Mouse (Mus musculus) thymus, postnatal 10 days (tissue): Measurements from ENCODE around the gene Pelp1.

Experiments
- DNase-seq, 2 experiments: peaks; one replicate each; pipeline ENCODE4 v3.0.0; 2021; ENCODE audit warnings: low spot score in 2 of 2

Gene Pelp1

GRCm38 (mm10) chr11:70409594-70410296, at the start of gene Pelp1:
Pelp1 (minus strand) TSS chr11:70410031.
- DNase-seq: peak; percentile 88 to 89

- DNase-seq: no peak
These were observed 49.1 kb upstream of the Pelp1 start, which contains the start of gene Zmynd15 for GRCm38 (mm10) chr11:70458688-70459600. Zmynd15 (plus strand) TSS chr11:70459433.

- DNase-seq: no peak
These were observed 43.6 kb upstream of the Pelp1 start for GRCm38 (mm10) chr11:70453261-70454044.

GRCm38 (mm10) chr11:70451797-70452498, 42.1 kb upstream of the Pelp1 start, which contains the start of gene Med11:
Med11 (plus strand) TSS chr11:70451919.
- peak; percentile 87 for DNase-seq

- DNase-seq: no peak
These were observed 41.1 kb upstream of the Pelp1 start for GRCm38 (mm10) chr11:70450926-70451325.

GRCm38 (mm10) chr11:70447373-70447772, 37.5 kb upstream of the Pelp1 start:
- DNase-seq: no peak

- no peak for DNase-seq
These were observed 36.9 kb upstream of the Pelp1 start for GRCm38 (mm10) chr11:70446756-70447155.

- no peak for DNase-seq
These were observed 34.8 kb upstream of the Pelp1 start for GRCm38 (mm10) chr11:70444667-70445066.

- DNase-seq: no peak
These were observed 34.1 kb upstream of the Pelp1 start for GRCm38 (mm10) chr11:70443964-70444363.

- DNase-seq: no peak
These were observed 32.1 kb upstream of the Pelp1 start for GRCm38 (mm10) chr11:70441882-70442281.

GRCm38 (mm10) chr11:70440637-70441036, 30.8 kb upstream of the Pelp1 start:
- DNase-seq: no peak

GRCm38 (mm10) chr11:70438728-70439374, 29.0 kb upstream of the Pelp1 start:
- DNase-seq: no peak

- DNase-seq: no peak
These were observed 27.6 kb upstream of the Pelp1 start for GRCm38 (mm10) chr11:70437426-70437825.

GRCm38 (mm10) chr11:70435476-70435875, 25.6 kb upstream of the Pelp1 start:
- DNase-seq: peak; percentile 65 to 66

GRCm38 (mm10) chr11:70433951-70434350, 24.1 kb upstream of the Pelp1 start:
- DNase-seq: no peak

GRCm38 (mm10) chr11:70433569-70433943, 23.7 kb upstream of the Pelp1 start:
- no peak for DNase-seq

GRCm38 (mm10) chr11:70432895-70433568, 23.2 kb upstream of the Pelp1 start:
- DNase-seq: peak in 1 of 2 experiments; percentile 36

GRCm38 (mm10) chr11:70432048-70432894, 22.4 kb upstream of the Pelp1 start, which contains the start of gene Arrb2:
Arrb2 (plus strand) TSS chr11:70432635.
- peak; percentile 99 to 100 for DNase-seq

GRCm38 (mm10) chr11:70431574-70431973, 21.7 kb upstream of the Pelp1 start:
- no peak for DNase-seq
